Mouse (Mus musculus): ENCODE data around the gene Arfgef3. TPM values are rescaled to one million over a fixed set of nuclear protein-coding genes. Genes with fewer than 3 reads are reported as not detected.

Gene Arfgef3
- total RNA-seq, 2 experiments from 2014 or later, result 89.4 to 94.9 TPM

DNA sequence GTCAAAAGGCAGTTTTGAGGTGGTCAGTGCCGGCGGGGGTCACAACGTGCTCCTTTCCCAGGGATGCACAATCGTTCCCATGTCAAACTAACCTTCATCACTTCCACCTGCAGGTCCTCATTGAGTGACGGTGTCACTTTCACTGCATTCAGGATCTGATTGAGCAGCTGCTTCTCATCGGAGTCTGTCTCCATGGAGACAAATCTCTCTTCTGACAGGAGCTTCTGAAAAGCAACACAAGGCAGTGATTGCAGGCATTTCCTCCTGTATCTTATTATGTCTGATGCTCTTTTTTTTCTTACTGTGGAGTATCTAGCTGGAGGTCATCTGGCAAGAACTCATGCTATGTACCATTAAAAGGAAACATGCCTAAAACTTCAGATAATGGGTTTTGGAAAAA lies 47.3 kb downstream of the Arfgef3 start:
- no peak for DNase-seq (ENCODE audit: extremely low spot score in 1 of 2, low spot score in 2 of 2)
- intact Hi-C loops (cut with DNase I), result no loop called here

- intact Hi-C loops (cut with DNase I), result no loop called here
- DNase-seq (ENCODE audit: extremely low spot score in 1 of 2, low spot score in 2 of 2), result no peak
Measured at GRCm38 (mm10) chr10:18688234-18688633, 55.5 kb downstream of the Arfgef3 start.

DNA sequence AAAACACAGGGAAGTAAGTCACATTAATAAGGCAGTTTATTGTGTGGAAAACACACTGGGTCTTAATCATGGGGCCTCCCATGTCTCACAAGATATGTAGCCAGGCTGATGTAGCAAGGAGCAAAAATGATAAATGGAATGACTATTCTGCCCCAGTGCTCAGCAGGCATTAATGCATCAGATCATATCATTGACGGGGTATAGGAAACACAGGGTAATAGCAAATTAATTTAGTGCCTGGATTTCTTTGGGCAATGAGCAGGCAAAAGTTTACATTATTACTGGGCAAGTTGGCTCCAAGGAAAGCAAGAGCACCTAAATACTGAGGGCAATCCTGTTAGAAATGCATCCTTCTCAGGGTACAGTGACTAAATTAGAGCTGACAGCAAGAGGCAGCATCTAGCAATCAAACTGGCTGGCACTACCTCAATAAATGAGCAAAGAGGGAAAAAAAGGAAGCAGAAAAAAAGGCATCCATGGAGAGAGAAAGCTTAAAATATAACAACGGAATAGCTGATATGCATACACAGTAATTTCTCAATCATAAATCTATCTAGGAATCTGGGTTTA lies 62.3 kb downstream of the Arfgef3 start:
- DNase-seq (ENCODE audit: extremely low spot score in 1 of 2, low spot score in 2 of 2), result no peak
- intact Hi-C loops (cut with DNase I), result no loop called here

DNA sequence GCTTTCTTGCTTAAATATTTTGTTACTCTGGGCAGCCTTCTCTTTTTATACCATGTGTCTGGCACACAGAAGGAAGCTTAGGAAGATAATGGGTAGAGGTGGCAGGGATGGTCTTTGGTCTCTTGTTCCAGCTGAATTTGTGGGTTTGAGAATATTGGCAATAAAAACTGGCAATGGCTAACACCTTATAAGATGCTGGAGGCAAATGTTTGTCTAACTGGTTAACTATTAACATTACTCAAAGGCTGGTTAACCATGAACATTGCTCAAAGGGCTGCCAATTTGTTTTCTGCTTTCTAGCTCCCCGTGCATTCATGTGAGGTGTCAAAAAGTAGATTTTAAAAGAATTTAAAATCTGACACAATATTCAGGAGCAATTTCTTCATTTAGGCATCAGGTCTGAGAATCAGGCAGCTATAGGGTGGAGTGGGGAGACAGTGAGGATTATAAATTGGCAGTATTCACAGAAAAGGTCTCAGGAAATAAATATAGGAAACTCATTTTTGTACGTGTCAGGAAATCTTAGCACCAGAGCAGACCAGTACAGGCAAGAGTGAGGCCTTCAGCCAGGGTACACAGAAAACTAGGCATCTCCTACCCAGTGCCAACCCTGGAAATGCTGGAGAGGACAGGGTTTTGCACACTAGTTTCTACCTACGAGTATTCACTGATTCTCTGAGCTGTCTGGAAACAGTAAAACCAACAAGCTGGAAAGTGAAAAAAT lies 62.9 kb downstream of the Arfgef3 start:
- no peak for DNase-seq (ENCODE audit: extremely low spot score in 1 of 2, low spot score in 2 of 2)
- intact Hi-C loops (cut with DNase I), result no loop called here

- DNase-seq (ENCODE audit: extremely low spot score in 1 of 2, low spot score in 2 of 2), result no peak
Measured at GRCm38 (mm10) chr10:18678836-18679235, 64.9 kb downstream of the Arfgef3 start.

GRCm38 (mm10) chr10:18664794-18665193 lies 79.0 kb downstream of the Arfgef3 start:
- intact Hi-C loops (cut with DNase I), result no loop called here
- DNase-seq (ENCODE audit: extremely low spot score in 1 of 2, low spot score in 2 of 2), result no peak

More at GRCm38 (mm10) chr10:18678836-18679235, 64.9 kb downstream of the Arfgef3 start:
- intact Hi-C loops (cut with DNase I), result no loop called here

- intact Hi-C loops (cut with DNase I), result no loop called here
- no peak for DNase-seq (ENCODE audit: extremely low spot score in 1 of 2, low spot score in 2 of 2)
Measured at GRCm38 (mm10) chr10:18664016-18664415, 79.7 kb downstream of the Arfgef3 start.

- intact Hi-C loops (cut with DNase I), result no loop called here
- no peak for DNase-seq (ENCODE audit: extremely low spot score in 1 of 2, low spot score in 2 of 2)
Measured at GRCm38 (mm10) chr10:18661606-18662220, 82.0 kb downstream of the Arfgef3 start.

DNA sequence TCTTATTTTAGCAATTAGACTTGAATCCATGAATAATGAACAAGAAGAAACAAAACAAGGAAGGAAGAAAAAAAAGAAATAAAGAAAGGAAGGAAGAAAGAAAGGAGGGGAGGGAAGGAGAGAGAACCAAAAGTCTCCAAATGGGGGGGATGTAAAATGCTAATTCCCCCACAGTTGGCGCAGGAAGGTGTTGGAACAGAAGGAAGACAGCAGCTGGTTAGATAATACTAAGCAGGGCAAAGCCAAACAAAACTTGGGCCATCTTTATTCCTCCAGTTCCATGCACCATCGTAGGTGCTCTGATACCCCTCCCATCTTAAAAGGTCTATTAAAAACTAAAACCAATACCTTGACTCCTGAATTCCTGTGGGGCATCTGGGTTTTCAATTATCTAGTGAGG lies 82.8 kb downstream of the Arfgef3 start:
- intact Hi-C loops (cut with DNase I), result no loop called here
- DNase-seq (ENCODE audit: extremely low spot score in 1 of 2, low spot score in 2 of 2), result no peak

DNA sequence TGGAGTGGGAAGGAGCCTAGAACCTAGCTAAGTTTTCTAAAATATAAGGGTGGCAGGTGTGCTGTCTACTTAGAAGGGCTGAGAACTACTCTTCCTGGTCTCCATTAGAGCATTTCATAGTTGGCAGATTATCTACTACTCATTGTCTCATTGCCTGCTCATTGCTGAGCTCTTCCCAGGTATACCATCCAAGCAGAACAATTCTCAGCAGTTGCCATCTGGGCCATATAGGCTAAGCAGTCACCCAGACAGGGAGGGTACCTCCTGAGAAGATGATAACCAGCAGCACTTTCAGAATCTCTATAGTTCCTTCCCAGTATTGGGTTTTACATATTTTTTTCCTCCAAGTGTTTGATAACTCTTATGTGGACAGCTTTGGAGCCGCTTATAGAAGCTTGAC lies 86.2 kb downstream of the Arfgef3 start:
- intact Hi-C loops (cut with DNase I), result no loop called here
- DNase-seq (ENCODE audit: extremely low spot score in 1 of 2, low spot score in 2 of 2), result no peak

- intact Hi-C loops (cut with DNase I), result no loop called here
- DNase-seq (ENCODE audit: extremely low spot score in 1 of 2, low spot score in 2 of 2), result no peak
Measured at GRCm38 (mm10) chr10:18647069-18647468, 96.7 kb downstream of the Arfgef3 start.

- intact Hi-C loops (cut with DNase I), result no loop called here
- DNase-seq (ENCODE audit: extremely low spot score in 1 of 2, low spot score in 2 of 2), result no peak
Measured at GRCm38 (mm10) chr10:18646035-18646434, 97.7 kb downstream of the Arfgef3 start.

GRCm38 (mm10) chr10:18644346-18644745 lies 99.4 kb downstream of the Arfgef3 start:
- DNase-seq (ENCODE audit: extremely low spot score in 1 of 2, low spot score in 2 of 2), result no peak
- intact Hi-C loops (cut with DNase I), result no loop called here

DNA sequence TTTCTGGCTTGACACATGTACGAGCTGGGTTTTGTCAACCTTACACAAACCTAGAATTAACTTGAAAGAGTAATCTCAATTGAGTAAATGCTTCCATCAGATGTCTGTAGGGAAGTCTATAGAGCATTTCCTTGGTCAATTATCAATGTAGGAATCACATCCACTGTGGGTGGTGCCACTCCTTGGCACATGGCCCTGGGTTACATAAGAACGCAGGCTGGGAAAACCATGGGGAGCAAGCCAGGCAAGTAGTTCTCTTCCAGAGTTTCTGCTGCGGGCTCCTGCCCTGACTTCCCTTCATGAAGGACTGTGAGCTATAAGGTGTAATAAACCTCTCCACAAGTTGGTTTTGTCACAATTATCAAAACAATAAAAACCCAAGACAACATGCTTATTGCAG lies 100.2 kb downstream of the Arfgef3 start:
- intact Hi-C loops (cut with DNase I), result no loop called here
- DNase-seq (ENCODE audit: extremely low spot score in 1 of 2, low spot score in 2 of 2), result no peak

GRCm38 (mm10) chr10:18642854-18643253 lies 100.9 kb downstream of the Arfgef3 start:
- intact Hi-C loops (cut with DNase I), result no loop called here
- no peak for DNase-seq (ENCODE audit: extremely low spot score in 1 of 2, low spot score in 2 of 2)

- intact Hi-C loops (cut with DNase I), result no loop called here
- DNase-seq (ENCODE audit: extremely low spot score in 1 of 2, low spot score in 2 of 2), result no peak
Measured at GRCm38 (mm10) chr10:18640596-18640995, 103.2 kb downstream of the Arfgef3 start.

DNA sequence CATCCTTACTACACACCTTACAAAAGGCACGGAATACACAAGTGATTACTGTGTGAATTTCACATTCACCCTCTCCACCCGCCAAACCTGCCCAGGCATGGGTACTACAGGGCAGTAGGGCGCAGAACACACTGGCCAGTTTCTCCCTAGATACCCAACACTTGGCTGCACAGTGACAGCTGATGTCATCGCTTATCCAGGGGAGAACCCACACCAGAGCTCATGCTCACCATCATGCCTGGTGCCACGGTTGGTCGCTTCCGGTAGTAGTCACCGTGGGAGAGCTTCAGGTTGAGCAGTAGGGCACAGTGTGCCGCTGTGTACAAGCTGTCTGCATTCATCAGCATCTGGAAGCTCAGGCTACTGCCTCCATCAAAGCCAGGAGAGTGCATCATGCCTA lies 108.3 kb downstream of the Arfgef3 start:
- no peak for DNase-seq (ENCODE audit: extremely low spot score in 1 of 2, low spot score in 2 of 2)
- intact Hi-C loops (cut with DNase I), result no loop called here

- intact Hi-C loops (cut with DNase I), result no loop called here
- DNase-seq (ENCODE audit: extremely low spot score in 1 of 2, low spot score in 2 of 2), result no peak
Measured at GRCm38 (mm10) chr10:18634405-18634985, 109.3 kb downstream of the Arfgef3 start.

DNA sequence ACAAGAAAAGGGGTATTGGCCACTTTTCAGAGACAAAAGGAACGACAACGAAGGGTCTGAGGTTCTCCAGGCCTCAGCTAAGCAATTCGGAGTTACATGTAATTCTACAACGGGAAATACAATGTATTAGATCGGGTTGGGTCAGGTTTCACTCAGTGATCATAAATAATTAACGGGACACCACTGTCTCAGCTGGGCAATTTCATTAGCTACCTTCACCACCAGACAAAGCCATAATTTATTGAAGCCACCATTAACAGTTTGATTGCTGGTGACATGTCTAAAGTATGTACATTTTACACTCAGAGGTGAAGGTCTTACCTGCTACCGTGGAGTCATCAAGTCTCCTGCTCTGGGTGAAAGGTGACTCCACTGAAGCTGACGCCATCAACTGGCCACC lies 113.3 kb downstream of the Arfgef3 start:
- intact Hi-C loops (cut with DNase I), result no loop called here
- DNase-seq (ENCODE audit: extremely low spot score in 1 of 2, low spot score in 2 of 2), result no peak

DNA sequence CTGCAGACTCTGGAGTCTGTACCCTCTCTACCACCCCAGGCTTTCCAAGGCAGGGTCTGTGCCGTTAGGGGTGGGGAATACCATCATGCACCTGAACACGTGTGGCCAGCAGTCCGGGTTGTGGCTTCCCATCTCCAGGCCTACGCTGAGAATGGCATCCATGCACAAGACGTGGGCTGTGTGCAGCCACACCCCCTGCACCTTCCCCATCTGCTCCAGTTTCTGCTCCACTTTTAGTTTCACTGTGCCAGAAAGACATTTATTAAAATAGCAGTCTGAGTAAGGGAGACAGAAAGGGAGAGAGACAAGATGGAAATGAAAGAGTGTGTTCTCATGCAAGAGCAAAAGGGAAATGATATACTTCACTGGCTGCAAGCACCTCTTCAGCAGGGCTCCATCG lies 116.2 kb downstream of the Arfgef3 start:
- peak; percentile 40 to 52 for DNase-seq (ENCODE audit: extremely low spot score in 1 of 2, low spot score in 2 of 2)
- intact Hi-C loops (cut with DNase I), result no loop called here
